Mouse (Mus musculus): ENCODE data around the gene Sh3d19. TPM values are rescaled to one million over a fixed set of nuclear protein-coding genes. Genes with fewer than 3 reads are reported as not detected.

The Sh3d19 gene
- total and polyA plus RNA-seq, 2 experiments from 2014 or later = 16.3 to 31.1 TPM

DNA sequence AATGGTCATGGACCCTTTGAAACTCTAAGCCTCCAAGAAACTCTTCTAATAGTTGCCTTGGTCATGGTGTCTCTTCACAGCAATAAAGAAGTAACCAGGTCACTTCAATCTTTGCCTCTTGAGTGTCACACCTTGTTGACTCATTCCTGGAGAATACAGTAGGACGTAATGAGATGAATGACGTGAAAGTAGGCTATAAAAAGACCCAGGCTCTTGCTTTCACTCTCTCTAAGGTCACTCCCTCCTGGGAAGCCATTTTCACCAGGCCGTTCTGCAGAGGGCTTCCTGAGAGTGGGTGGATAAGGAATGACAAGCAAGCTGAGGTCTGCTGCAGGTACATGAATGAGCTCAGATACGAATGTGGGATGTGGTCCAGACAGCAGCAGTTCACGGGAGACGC is 40.5 kb downstream of the Sh3d19 start:
- TF ChIP-seq CTCF (IDR thresholded peaks at IDR 0.05; ENCODE audit: low read depth) = no peak
- Histone ChIP-seq H3K9me3 (ENCODE audit: low read length) (no peaks in the 10 kb centered on the region), H3K4me3 (ENCODE audit: low read length) (no peak overlapping the region), H3K4me2 (ENCODE audit: low read depth, low read length) (no peak overlapping the region), H3K36me3 (ENCODE audit: insufficient read depth, low read length) (no peaks in the 10 kb centered on the region), H3K4me1 (ENCODE audit: insufficient read depth, low read length) (no peaks in the 10 kb centered on the region), H3K27ac (no peak overlapping the region), H3K27me3 (ENCODE audit: insufficient read depth, low read length) (no peaks in the 10 kb centered on the region), H3K9ac (replicated peaks; ENCODE audit: low read length) (no peak overlapping the region)
- DNase-seq (ENCODE audit: low spot score) (no peak), ATAC-seq (no peak)
- WGBS = 85% methylated on average over 6 of the region's 6 CpGs

DNA sequence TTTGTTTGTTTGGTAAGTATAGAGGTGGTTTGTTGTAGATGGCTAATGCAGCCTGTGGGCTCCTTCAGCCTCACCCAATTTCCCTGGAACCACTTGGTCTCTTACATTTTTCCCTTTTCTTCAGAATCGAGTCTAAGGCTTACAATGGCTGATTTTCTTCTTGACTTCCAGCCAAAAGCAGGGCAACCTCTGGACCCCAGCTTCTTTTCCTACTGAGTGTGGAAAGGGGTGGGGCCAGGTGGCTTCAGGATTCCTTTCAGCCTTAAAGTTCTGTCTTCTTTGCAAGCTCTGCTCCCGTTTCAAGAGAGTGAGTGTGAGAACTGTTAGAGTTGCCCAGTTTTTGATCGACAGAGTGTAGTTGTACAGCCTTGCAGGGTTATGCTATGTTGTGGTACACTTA is 40.9 kb downstream of the Sh3d19 start:
- Histone ChIP-seq H3K27ac (no peak overlapping the region), H3K36me3 (ENCODE audit: insufficient read depth, low read length) (no peaks in the 10 kb centered on the region), H3K4me1 (ENCODE audit: insufficient read depth, low read length) (no peaks in the 10 kb centered on the region), H3K4me2 (ENCODE audit: low read depth, low read length) (no peak overlapping the region), H3K4me3 (ENCODE audit: low read length) (no peak overlapping the region), H3K9me3 (ENCODE audit: low read length) (no peaks in the 10 kb centered on the region), H3K27me3 (ENCODE audit: insufficient read depth, low read length) (no peaks in the 10 kb centered on the region), H3K9ac (replicated peaks; ENCODE audit: low read length) (no peak overlapping the region)
- DNase-seq (ENCODE audit: low spot score) (no peak), ATAC-seq (no peak)
- WGBS = 63% methylated on average over 3 of the region's 3 CpGs
- TF ChIP-seq CTCF (IDR thresholded peaks at IDR 0.05; ENCODE audit: low read depth) = no peak

DNA sequence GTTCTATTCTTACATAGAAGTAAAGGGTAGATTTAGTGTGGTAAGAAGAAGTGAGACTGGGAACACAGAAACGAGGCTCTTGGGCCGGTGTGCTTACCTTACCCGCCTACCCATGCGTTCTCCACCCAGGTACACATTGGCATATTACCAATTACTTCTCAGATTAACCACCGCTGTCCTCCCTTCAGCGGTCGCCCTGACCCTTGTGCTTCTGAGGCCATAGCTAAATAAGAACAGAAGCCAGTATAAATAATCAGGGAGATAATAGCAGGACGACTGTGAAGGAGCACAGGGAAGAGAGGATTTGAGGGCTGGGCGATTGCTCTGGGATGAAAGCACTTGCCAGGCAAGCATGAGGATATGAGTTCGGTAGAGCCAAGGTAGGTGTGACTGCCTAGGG is 42.9 kb downstream of the Sh3d19 start:
- 87% methylated on average over 10 of the region's 10 CpGs for WGBS
- H3K27me3 ChIP-seq (ENCODE audit: insufficient read depth, low read length) = no peaks in the 10 kb centered on the region
- H3K4me3 ChIP-seq (ENCODE audit: low read length) = no peak overlapping the region
- no peak overlapping the region for H3K4me2 ChIP-seq (ENCODE audit: low read depth, low read length)
- no peaks in the 10 kb centered on the region for H3K9me3 ChIP-seq (ENCODE audit: low read length)
- no peak for ATAC-seq
- H3K4me1 ChIP-seq (ENCODE audit: insufficient read depth, low read length) = no peaks in the 10 kb centered on the region
- DNase-seq (ENCODE audit: low spot score) = no peak
- H3K27ac ChIP-seq = no peak overlapping the region
- no peaks in the 10 kb centered on the region for H3K36me3 ChIP-seq (ENCODE audit: insufficient read depth, low read length)
- TF ChIP-seq CTCF (IDR thresholded peaks at IDR 0.05; ENCODE audit: low read depth) = no peak
- H3K9ac ChIP-seq (replicated peaks; ENCODE audit: low read length) = no peak overlapping the region

DNA sequence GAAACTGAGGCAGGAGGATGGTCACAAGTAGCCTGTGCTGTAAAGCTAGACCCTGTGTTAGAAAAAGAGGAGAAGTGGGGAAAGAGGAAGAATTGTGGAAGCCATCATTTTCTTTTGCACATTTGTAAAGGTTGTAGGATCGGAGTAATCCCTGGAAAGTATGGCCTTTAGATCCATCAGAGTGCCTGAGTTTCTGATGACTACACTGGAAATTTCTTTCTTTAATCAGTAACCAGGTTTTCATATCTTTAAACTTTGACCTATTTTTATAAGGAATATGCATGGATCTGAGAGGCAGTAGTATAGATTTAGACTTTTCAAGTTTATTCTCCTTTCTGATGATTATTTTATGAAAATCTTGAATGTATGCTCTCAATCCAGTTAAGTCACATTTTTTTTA is 46.1 kb downstream of the Sh3d19 start:
- Histone ChIP-seq H3K4me1 (ENCODE audit: insufficient read depth, low read length) (no peaks in the 10 kb centered on the region), H3K4me3 (ENCODE audit: low read length) (no peak overlapping the region), H3K27me3 (ENCODE audit: insufficient read depth, low read length) (no peaks in the 10 kb centered on the region), H3K4me2 (ENCODE audit: low read depth, low read length) (no peak overlapping the region), H3K9me3 (ENCODE audit: low read length) (no peaks in the 10 kb centered on the region), H3K27ac (no peak overlapping the region), H3K9ac (replicated peaks; ENCODE audit: low read length) (no peak overlapping the region), H3K36me3 (ENCODE audit: insufficient read depth, low read length) (no peaks in the 10 kb centered on the region)
- no peak for DNase-seq (ENCODE audit: low spot score)
- WGBS = 91% methylated on average over 1 of the region's 1 CpGs
- no peak for TF ChIP-seq CTCF (IDR thresholded peaks at IDR 0.05; ENCODE audit: low read depth)
- no peak for ATAC-seq

DNA sequence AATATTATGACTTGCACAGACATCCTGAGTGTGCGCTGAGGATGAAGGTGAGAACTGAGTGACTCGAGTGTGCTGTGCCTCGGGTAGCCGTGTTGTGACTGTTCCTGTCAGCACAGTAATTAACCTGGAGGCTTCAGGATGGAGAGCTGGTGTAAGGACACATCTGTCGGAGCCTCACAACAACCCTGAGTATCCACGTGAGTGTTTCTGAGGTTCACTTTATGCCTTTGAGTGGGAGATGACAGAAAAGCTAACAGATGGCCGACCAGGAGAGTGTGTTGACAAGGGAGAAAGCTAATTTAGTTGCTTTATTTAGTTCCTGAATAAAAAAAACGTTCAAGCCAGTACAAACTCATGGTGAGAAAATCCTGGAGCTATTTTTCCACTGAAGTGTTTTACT is 46.6 kb downstream of the Sh3d19 start:
- ATAC-seq = no peak

DNA sequence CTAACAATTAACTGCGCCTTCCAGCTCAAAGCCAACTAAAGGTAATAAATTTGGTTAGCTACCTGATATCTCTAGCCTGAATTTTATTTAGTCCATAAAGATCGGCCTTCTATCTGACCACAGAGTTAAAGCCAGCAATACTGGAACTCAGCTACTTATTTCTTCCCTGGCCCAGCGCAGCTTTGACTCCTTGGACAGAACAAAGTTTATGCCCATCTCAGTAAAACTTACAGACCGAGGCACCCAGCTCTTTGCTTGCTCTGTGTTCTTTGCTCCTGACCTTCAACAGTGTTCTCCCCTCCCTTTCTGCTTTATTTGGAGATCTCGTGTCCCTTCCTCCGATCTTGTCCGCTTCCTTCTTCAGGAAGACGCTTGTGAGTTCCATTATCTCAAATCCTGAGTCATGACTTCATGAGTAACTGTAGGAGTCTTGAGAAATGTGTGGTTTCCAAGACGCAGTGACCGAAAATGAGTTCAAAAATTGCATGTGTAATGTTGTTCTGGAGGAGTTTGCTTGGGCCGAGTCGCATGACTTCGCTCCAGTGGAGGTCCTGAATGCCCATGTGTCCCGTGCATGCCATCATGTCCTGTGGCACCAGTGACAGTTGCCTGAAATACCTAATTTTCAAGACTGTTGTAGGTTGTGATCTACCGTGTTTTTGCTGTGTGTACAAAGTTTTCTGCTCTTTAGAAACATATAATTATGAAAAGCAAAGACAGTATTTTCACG is 50.2 kb downstream of the Sh3d19 start:
- H3K27me3 ChIP-seq (ENCODE audit: insufficient read depth, low read length) = no peaks in the 10 kb centered on the region
- no peaks in the 10 kb centered on the region for H3K4me1 ChIP-seq (ENCODE audit: insufficient read depth, low read length)
- no peak overlapping the region for H3K9ac ChIP-seq (replicated peaks; ENCODE audit: low read length)
- H3K9me3 ChIP-seq (ENCODE audit: low read length) = no peaks in the 10 kb centered on the region
- H3K27ac ChIP-seq = no peak overlapping the region
- TF ChIP-seq CTCF (IDR thresholded peaks at IDR 0.05; ENCODE audit: low read depth) = no peak
- H3K4me2 ChIP-seq (ENCODE audit: low read depth, low read length) = no peak overlapping the region
- no peak for ATAC-seq
- H3K4me3 ChIP-seq (ENCODE audit: low read length) = no peak overlapping the region
- DNase-seq (ENCODE audit: low spot score) = no peak
- WGBS = 90% methylated on average over 16 of the region's 16 CpGs
- H3K36me3 ChIP-seq (ENCODE audit: insufficient read depth, low read length) = no peaks in the 10 kb centered on the region

More for the DNA sequence above, 46.6 kb downstream of the Sh3d19 start:
- no peak overlapping the region for H3K27ac ChIP-seq
- H3K4me2 ChIP-seq (ENCODE audit: low read depth, low read length) = no peak overlapping the region
- no peaks in the 10 kb centered on the region for H3K9me3 ChIP-seq (ENCODE audit: low read length)
- H3K9ac ChIP-seq (replicated peaks; ENCODE audit: low read length) = no peak overlapping the region
- no peak for DNase-seq (ENCODE audit: low spot score)
- no peaks in the 10 kb centered on the region for H3K4me1 ChIP-seq (ENCODE audit: insufficient read depth, low read length)
- 73% methylated on average over 8 of the region's 8 CpGs for WGBS
- no peaks in the 10 kb centered on the region for H3K36me3 ChIP-seq (ENCODE audit: insufficient read depth, low read length)
- H3K4me3 ChIP-seq (ENCODE audit: low read length) = no peak overlapping the region
- no peak for TF ChIP-seq CTCF (IDR thresholded peaks at IDR 0.05; ENCODE audit: low read depth)
- H3K27me3 ChIP-seq (ENCODE audit: insufficient read depth, low read length) = no peaks in the 10 kb centered on the region

DNA sequence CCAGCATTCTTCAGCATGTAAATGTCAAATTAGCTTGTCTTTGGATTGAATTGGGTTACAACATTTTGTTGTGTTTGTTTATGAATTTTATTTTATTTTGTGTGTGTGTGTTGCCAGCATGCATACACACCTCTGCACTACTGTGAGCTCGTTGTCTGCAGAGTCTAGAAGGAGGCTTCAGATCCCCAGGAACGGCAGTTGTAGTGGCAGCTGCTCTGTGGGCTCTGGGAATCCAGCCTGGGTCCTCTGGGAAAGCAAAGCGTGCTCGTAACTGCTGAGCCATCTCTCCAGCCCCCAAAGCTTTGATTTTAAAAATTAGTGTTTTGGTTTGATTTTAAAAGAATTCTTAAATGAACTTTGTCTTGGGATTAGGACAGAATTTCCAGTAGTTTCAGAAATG is 50.7 kb downstream of the Sh3d19 start:
- H3K9me3 ChIP-seq (ENCODE audit: low read length) = no peaks in the 10 kb centered on the region
- no peak overlapping the region for H3K27ac ChIP-seq
- TF ChIP-seq CTCF (IDR thresholded peaks at IDR 0.05; ENCODE audit: low read depth) = no peak
- no peak overlapping the region for H3K4me2 ChIP-seq (ENCODE audit: low read depth, low read length)
- 67% methylated on average over 4 of the region's 4 CpGs for WGBS
- no peaks in the 10 kb centered on the region for H3K4me1 ChIP-seq (ENCODE audit: insufficient read depth, low read length)
- no peak overlapping the region for H3K9ac ChIP-seq (replicated peaks; ENCODE audit: low read length)
- H3K36me3 ChIP-seq (ENCODE audit: insufficient read depth, low read length) = no peaks in the 10 kb centered on the region
- DNase-seq (ENCODE audit: low spot score) = no peak
- ATAC-seq = no peak
- no peaks in the 10 kb centered on the region for H3K27me3 ChIP-seq (ENCODE audit: insufficient read depth, low read length)
- H3K4me3 ChIP-seq (ENCODE audit: low read length) = no peak overlapping the region
